Mouse (Mus musculus): ENCODE results near the gene Ctbp2.
A peak's percentile ranks its signal among the peaks of the same experiment; 100 is the strongest.

Gene Ctbp2

GRCm38 (mm10) chr7:133008663-133009062 is 115.5 kb downstream of the Ctbp2 start:
- DNase-seq (ENCODE audit: low spot score in 2 of 2) = no peak

DNA sequence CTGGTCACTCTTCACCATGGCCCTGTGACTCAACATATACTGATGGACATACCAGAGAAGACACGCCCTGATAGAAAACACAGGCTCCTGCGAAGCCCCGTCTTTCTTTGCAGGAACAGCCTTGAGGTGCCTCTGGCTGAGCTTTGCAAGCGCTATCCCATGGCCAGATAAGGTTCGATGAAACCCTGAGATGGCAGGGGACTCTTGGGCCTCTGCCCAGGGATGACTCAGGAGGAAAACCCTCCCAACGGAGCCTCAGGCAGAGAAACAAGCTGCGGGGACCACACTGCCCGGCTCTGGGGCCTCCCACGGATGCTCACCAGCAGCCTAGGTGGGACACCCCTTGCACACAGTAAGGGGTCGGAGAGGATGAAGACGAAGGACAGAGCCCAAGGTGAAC is 116.8 kb downstream of the Ctbp2 start:
- DNase-seq (ENCODE audit: low spot score in 2 of 2) = no peak

- no peak for DNase-seq (ENCODE audit: low spot score in 2 of 2)
These were observed 118.4 kb downstream of the Ctbp2 start for GRCm38 (mm10) chr7:133005772-133006171.

- peak; percentile 78 to 91 for DNase-seq (ENCODE audit: low spot score in 2 of 2)
These were observed 120.7 kb downstream of the Ctbp2 start for GRCm38 (mm10) chr7:133003421-133003820.

DNA sequence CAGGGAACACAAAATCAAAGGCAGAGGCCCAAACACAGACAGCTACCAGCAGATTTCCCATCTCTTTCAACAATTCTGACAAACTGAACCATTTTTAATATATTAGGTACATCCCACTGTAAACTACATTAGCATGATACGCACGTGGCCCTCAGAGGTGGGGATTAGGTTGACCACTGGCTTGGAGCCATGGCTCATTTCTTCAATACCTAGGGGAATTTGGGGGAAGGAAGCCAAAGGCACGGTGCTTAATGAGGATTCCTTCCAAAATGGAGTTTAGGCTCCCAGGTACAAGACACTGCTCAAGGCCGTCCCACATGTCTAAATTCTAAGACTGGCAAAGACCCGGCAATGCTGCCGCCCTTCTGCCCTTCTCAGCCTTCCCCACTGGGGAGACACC is 121.9 kb downstream of the Ctbp2 start:
- DNase-seq (ENCODE audit: low spot score in 2 of 2) = no peak

- DNase-seq (ENCODE audit: low spot score in 2 of 2) = no peak
These were observed 122.8 kb downstream of the Ctbp2 start for GRCm38 (mm10) chr7:133001388-133001787.

GRCm38 (mm10) chr7:132999061-132999460 is 125.1 kb downstream of the Ctbp2 start:
- DNase-seq (ENCODE audit: low spot score in 2 of 2) = no peak

DNA sequence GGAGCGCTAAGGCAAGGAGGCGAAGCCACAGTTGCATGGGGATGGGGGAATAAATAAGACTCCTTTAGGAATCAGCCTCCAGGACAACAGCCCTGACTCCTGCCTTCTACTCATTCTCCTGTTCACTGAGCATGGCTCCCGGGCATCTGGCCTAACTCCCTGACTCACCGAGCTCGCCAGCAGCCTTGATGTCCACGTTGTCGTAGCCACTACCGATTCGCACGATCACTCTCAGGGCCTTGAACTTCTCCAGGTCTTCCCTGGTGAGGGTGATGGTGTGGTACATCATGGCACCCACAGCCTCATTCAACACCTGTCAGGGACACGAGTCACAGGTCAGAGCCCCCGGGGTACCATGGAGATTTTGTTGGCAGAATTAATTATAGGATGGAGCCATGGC is 125.5 kb downstream of the Ctbp2 start:
- no peak for DNase-seq (ENCODE audit: low spot score in 2 of 2)

GRCm38 (mm10) chr7:132996391-132996790 is 127.8 kb downstream of the Ctbp2 start:
- peak in 1 of 2 experiments; percentile 45 for DNase-seq (ENCODE audit: low spot score in 2 of 2)

DNA sequence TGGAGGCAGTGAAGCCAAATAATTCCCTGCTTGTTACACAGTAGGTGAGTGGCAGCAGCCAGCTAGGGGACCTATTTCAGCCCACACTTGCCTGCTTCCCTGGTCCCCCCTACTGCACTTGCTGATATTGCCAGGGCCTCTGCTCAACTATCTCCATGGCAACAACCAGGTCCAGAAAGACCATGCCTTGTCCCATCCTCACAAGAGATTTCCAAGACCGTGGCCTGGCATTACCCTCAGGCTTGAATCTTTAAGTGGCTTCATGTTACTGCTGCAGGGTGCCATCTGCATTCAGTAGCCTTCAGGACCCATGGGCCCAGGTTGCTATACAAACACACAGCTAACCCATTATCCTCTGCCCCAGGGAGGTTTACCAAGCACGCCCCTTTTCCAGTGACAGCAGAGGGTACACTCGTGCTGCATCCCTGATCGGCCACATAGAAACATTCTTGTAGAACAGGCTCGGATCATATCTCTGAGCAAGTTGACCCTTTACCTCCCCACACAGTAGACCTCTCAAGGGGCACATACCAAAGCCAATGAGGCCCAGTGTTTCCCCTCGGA is 129.4 kb downstream of the Ctbp2 start:
- DNase-seq (ENCODE audit: low spot score in 2 of 2) = no peak

GRCm38 (mm10) chr7:132994120-132994519 is 130.0 kb downstream of the Ctbp2 start:
- DNase-seq (ENCODE audit: low spot score in 2 of 2) = no peak

DNA sequence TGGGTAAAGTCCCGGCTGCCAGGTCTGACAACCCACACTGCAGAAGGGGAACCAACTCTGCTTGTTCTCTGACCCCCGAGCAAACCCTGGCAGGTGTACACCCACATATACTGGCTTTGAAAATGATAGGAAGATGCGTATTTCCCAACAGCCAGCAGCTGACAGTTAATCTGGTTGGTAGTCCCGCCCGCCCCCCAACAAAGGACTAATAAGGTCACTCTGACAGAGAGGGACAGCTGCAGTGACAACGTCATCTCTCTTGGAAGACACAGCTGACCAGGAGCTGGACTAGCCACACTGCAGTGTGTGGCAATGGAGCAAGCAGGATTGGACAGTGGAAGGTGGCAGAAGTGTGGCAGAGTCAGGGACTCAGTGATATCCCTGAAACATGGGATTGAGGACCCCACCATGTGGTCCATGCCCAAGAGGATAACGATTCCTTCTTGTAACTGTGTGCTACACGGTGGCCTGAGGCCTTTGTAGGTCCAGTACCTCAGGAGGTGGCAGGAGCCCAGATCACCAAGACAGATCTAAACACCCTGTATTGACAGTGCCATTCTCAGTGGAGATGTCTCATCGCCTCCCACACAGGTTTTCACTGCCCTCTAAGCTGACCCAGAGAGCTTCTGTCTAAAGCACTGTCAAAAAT is 131.1 kb downstream of the Ctbp2 start:
- no peak for DNase-seq (ENCODE audit: low spot score in 2 of 2)

- no peak for DNase-seq (ENCODE audit: low spot score in 2 of 2)
These were observed 132.8 kb downstream of the Ctbp2 start for GRCm38 (mm10) chr7:132991240-132991900.

DNA sequence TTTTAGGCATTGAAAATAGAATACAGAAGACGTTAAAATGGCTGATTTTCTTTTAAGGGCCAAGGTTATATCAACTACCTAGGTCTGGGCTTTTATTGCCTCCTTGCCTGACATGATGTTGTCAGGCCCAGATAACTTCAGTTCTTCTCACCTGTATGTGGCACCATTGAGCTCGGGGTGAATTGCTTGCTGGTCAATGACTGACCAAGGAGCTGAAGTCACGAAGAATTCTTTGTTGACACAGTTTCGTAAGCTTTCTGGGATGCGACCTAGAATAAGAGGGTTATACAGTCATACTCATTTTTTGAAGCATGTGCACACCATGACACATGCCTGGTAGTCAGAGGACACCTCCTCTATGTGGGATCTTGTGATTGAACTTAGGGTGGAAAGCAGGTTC is 134.3 kb downstream of the Ctbp2 start:
- DNase-seq (ENCODE audit: low spot score in 2 of 2) = no peak

DNA sequence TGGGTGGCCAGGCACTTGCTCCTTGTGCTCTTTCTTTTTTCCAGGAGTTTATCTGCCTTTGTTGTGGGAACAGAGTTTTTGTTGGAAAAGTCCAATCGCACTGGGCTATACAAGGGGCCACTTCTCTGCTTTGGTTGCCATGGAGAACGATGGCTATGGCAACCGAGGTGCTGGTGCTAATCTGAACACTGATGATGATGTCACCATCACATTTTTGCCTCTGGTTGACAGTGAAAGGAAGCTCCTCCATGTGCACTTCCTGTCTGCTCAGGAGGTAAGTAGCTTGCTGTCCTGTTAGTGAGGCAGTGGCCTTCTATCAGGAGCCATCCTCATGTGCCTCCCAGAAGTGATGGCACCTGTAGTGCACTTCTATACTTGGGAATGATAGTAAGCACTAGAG is 141.5 kb downstream of the Ctbp2 start:
- DNase-seq (ENCODE audit: low spot score in 2 of 2) = no peak

DNA sequence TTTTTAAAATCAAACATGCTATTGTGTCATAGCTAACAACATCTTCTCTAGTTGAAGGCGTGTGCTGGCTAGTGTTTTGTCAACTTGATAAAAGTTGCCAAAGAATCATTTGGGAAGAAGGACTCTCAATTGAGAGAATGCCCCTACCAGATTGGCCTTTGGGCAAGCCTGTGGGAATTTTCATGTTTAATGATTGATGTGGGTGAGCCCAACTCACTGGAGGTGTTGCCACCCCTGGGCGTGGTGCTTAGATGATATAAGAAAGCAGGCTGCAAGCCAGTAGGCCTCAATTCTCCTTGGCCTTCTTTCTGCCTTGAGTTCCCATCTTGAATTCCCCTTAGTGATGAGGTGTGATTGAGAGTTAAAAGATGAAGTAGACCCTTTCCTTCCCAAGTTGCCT is 146.2 kb downstream of the Ctbp2 start:
- no peak for DNase-seq (ENCODE audit: low spot score in 2 of 2)

GRCm38 (mm10) chr7:132976079-132976478 is 148.1 kb downstream of the Ctbp2 start:
- no peak for DNase-seq (ENCODE audit: low spot score in 2 of 2)

- no peak for DNase-seq (ENCODE audit: low spot score in 2 of 2)
These were observed 152.1 kb downstream of the Ctbp2 start for GRCm38 (mm10) chr7:132972079-132972478.

DNA sequence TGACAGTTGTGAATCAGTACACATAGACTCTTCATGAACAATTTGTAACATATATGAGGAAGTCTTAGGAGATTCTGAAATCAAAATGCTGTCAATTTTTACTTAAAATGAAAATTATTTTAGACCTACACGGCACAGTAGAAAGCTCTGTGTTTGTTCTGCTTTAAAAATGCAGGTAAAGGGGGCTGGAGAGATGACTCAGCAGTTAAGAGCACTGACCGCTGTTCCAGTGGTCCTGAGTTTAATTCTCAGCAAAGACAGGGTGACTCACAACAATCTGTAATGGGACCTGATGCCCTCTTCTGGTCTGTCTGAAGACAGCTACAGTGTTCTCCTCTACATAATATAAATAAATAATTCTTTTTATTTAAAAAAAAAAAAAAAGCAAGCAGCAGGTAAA is 158.4 kb downstream of the Ctbp2 start:
- no peak for DNase-seq (ENCODE audit: low spot score in 2 of 2)

DNA sequence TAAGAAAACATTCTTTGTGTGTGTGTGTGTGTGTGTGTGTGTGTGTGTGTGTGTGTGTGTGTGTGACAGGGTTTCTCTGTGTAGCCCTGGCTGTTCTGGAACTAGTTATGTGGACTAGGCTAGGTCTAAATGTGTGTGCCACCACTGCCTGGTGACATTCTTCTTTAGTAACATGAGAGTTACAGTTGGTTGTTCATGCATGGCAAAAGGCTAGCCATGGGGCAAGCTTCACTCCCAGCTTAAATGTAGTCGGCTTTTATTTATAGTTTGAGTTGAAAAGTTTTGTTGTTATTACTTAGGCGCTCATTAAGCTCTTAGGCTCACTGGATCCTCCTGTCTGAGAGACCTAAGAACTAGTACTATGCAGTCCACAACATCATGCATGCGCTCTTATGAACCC is 159.8 kb downstream of the Ctbp2 start:
- no peak for DNase-seq (ENCODE audit: low spot score in 2 of 2)

DNA sequence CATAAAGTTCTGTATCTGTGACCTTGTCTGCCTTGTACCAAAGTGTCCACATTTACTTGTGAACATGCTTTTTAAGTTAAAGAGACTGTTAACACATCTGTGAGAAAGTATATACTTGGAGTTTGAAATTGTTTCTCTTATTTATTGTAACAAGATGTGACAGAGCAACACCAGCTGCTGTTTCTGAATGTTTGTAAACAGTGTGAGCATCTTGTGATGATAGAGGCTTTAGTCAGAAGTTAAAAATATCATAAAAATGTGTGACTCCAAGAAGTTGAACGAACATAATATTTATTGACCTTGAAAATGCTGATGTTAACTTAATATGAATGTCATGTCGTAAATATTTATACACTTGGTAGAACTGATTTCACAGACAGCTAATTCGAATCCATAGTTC is 173.5 kb downstream of the Ctbp2 start:
- no peak for DNase-seq (ENCODE audit: low spot score in 2 of 2)

DNA sequence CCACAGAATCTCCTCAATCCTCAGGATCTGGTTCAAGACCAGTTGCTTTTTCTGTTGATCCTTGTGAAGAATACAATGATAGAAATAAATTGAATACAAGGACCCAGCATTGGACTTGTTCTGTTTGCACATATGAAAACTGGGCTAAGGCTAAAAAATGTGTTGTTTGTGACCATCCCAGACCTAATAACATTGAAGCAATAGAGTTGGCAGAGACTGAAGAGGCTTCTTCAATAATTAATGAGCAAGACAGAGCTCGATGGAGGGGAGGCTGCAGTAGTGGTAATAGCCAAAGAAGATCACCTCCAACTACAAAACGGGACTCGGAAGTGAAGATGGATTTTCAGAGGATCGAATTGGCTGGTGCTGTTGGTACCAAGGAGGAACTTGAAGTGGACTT is 174.2 kb downstream of the Ctbp2 start:
- no peak for DNase-seq (ENCODE audit: low spot score in 2 of 2)

GRCm38 (mm10) chr7:132940569-132940968 is 183.6 kb downstream of the Ctbp2 start:
- no peak for DNase-seq (ENCODE audit: low spot score in 2 of 2)
